Mouse (Mus musculus): Measurements from ENCODE around the gene Mtss1l. TPM values are rescaled to one million over a fixed set of nuclear protein-coding genes. Genes with fewer than 3 reads are reported as not detected.

Gene Mtss1l
- polyA plus RNA-seq, 1 experiment from 2014 or later: 9.6 TPM

DNA sequence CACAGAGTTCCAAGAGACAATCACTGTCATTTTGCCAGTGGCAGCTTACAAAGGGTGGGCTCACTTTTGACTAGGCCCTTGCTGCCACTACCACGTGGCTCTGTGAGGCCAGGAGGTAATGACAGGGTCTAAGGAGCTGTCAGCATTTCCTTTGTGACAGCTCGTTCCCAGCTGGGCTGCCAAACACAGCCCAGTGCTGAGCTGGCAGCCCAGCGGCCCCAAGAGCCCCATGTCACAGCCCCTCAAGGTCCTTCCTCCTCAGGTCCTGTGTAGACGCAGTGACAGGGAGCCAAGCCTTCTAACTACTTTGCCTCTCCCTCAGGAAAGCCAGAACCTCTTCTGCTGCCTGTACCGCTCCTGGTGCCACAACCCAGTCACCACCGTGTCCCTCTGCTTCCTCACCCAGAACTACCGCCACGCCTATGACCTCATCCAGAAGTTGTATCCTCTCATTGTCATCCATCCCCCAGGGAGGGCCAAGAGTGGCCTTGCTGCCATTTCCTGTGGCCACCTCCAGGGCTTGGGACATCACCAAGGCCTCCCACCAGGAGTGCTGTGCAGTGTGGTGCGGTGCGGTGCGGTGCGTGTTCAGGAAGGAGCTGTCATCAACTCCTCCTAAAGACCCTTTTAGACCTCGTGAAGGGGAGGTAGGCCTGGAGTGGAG lies 9.9 kb upstream of the Mtss1l start:
- peak overlapping the region; percentile 62 for H3K27ac ChIP-seq
- H3K4me2 ChIP-seq (replicated peaks): no peak overlapping the region
- no peak overlapping the region for H3K4me3 ChIP-seq (replicated peaks)
- no peaks in the 10 kb centered on the region for H3K27me3 ChIP-seq (replicated peaks)
- H3K9ac ChIP-seq: no peak overlapping the region
- H3K9me3 ChIP-seq: no peaks in the 10 kb centered on the region
- 75% methylated on average over 13 of the region's 13 CpGs for WGBS
- no peak for ATAC-seq
- H3K36me3 ChIP-seq: peaks cover 5% of the 10 kb centered on the region; the same call in 1 of the 2 replicates
- peaks cover 22% of the 10 kb centered on the region for H3K4me1 ChIP-seq (replicated peaks)

DNA sequence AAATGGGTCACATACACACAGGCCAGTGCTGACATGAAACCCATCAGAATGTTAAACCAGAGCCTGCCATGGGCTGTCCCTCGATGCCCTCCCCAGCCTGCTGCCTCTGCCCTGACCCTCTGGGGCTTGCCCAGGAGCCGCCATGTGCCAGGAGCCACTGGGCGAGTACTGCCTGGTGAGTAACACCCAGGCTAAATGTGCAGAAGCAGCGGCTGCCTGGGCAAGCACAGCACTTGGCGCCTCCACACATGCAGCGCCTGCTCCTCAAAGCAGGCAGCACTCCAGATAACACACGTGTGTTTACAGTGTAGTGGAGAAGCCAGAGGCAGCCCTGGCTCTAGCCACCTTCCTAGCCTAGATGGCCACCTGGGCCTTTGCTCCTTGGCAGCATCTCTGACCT lies 8.2 kb upstream of the Mtss1l start:
- no peak for ATAC-seq
- Histone ChIP-seq H3K9ac (no peak overlapping the region), H3K4me2 (replicated peaks) (no peak overlapping the region), H3K4me3 (replicated peaks) (no peak overlapping the region), H3K27me3 (replicated peaks) (no peaks in the 10 kb centered on the region), H3K4me1 (replicated peaks) (peaks cover 37% of the 10 kb centered on the region), H3K27ac (no peak overlapping the region), H3K36me3 (peaks cover 5% of the 10 kb centered on the region; the same call in 1 of the 2 replicates), H3K9me3 (no peaks in the 10 kb centered on the region)
- 86% methylated on average over 7 of the region's 7 CpGs for WGBS

DNA sequence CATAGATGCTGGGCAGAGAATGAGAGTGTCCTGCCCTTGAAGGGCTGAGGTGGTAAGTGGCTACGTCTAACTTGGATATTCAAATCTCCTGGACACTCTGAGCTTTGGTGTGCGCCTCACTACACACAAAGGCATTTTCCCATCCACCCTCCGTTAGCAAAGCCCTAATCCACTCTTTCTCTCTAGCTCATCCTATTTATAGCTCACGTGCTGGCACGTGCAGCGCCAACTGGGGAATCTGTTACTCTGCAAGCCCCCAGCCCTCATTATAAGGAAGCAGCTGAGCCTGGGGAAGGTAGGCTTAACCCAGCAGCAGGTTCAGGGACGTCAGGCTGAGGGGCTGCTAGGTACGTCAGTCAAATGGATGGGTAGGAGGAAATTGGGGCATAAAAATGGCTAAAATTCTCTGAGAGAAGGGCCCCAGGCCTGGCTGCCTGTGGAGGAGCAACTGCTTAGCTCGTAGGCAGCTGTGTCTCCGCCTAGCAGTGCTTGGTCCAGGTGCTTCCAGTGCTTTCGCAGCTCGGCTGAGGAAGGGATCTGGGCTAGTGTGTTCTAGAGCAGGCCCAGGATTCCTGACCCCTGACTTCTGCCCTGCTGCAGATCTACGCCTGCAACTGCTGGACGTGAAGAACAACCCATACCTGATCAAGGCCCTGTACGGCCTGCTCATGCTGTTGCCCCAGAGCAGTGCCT lies 6.3 kb upstream of the Mtss1l start:
- H3K27ac ChIP-seq: peak overlapping the region; percentile 67
- no peaks in the 10 kb centered on the region for H3K27me3 ChIP-seq (replicated peaks)
- no peak overlapping the region for H3K4me3 ChIP-seq (replicated peaks)
- WGBS: 76% methylated on average over 15 of the region's 15 CpGs
- no peak for ATAC-seq
- no peak overlapping the region for H3K9ac ChIP-seq
- H3K4me1 ChIP-seq (replicated peaks): peaks cover 56% of the 10 kb centered on the region
- H3K36me3 ChIP-seq: peaks cover 5% of the 10 kb centered on the region; the same call in 1 of the 2 replicates
- no peaks in the 10 kb centered on the region for H3K9me3 ChIP-seq
- no peak overlapping the region for H3K4me2 ChIP-seq (replicated peaks)

DNA sequence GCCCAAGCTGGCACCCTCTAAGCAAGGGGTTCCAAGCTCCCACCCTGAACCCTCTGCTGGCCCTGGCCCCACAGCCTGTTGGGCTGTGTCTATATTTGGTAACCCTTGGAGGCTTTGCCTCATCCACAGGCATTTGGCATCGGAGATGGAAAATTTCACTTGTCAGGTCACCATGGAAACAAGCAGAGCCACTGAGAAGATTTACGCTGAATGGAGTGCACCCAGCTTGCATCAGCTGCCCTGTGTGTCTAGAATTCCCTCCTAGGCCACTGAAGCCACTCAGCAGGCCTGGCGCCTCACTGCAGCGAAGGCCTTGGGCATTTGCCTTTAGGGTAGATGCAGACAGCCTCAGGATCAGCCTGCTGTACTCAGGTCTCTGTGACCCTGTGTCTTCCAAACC lies 5.2 kb upstream of the Mtss1l start:
- WGBS: 56% methylated on average over 4 of the region's 4 CpGs
- Histone ChIP-seq H3K27me3 (replicated peaks) (no peaks in the 10 kb centered on the region), H3K9ac (no peak overlapping the region), H3K4me1 (replicated peaks) (peaks cover 57% of the 10 kb centered on the region), H3K27ac (peak overlapping the region; percentile 67), H3K9me3 (no peaks in the 10 kb centered on the region), H3K4me3 (replicated peaks) (no peak overlapping the region), H3K36me3 (peaks cover 3% of the 10 kb centered on the region; the same call in 1 of the 2 replicates), H3K4me2 (replicated peaks) (no peak overlapping the region)
- peak; percentile 17 for ATAC-seq

DNA sequence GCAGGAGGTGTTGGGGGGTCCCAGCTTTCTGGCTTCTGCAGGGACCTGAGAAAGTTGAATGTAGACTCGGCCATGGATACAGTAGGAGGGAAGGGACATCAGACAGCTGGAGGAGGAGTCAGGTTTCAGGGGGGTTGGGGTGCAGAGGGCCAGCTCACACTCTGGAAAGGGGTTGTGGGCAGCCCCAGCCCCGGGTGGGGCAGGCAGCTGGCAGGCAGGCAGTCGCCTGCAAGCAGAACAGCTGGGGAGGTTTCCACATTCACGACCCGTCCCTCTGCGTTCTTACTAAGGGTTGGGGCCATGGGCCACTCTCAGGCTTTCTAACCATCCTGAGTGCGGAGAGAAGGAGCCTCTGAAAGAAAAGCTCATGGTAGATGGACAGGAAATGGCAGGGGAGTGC lies 4.1 kb upstream of the Mtss1l start:
- Histone ChIP-seq H3K27me3 (replicated peaks) (no peaks in the 10 kb centered on the region), H3K4me1 (replicated peaks) (peaks cover 59% of the 10 kb centered on the region), H3K27ac (peak overlapping the region; percentile 67; the same call in 1 of the 2 replicates), H3K4me3 (replicated peaks) (no peak overlapping the region), H3K36me3 (peaks cover 3% of the 10 kb centered on the region; the same call in 1 of the 2 replicates), H3K9me3 (no peaks in the 10 kb centered on the region), H3K4me2 (replicated peaks) (no peak overlapping the region), H3K9ac (no peak overlapping the region; the same call in 1 of the 2 replicates)
- 45% methylated on average over 7 of the region's 7 CpGs for WGBS
- ATAC-seq: no peak

DNA sequence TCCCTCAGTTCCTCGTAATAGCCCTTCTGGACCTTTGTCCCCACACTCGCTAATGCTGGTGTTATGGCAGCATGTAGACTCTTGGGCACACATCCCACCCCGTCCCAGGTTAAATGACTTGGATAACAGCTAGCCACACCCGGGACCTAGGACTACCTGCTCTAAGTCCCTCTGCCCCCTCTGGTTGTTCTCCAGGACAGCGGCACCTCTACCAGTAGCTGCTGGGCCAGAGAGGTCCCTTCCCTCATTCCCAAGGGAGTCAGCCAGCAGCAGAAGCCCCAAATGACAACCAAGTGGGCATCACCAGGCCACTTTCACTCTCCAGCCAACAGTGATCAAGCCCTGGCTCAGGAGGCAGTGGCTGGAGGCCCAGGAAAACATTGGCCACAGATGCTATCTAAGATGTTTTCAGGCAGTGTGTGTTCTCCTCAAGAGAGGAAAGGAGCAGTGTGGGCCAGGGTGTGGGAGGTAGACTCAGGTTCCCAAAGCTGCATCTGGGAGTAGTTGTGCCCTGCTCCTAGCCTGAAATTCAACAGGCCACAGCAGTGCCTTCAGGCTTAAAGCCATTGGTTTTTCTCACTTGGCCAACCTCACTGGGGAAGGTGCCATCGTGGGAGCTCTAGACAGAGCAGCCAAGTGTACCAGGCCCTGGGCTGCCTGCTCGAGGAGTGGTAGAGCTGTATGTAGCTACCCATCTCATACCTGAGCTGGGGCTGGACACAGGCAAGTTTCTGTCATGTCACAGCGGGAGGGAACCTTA lies 2.9 kb upstream of the Mtss1l start:
- no peak overlapping the region for H3K4me2 ChIP-seq (replicated peaks)
- H3K9me3 ChIP-seq: no peaks in the 10 kb centered on the region
- H3K4me1 ChIP-seq (replicated peaks): peaks cover 71% of the 10 kb centered on the region
- H3K27ac ChIP-seq: peak overlapping the region; percentile 89
- H3K4me3 ChIP-seq (replicated peaks): no peak overlapping the region
- no peaks in the 10 kb centered on the region for H3K36me3 ChIP-seq
- H3K9ac ChIP-seq: 0 out of 2 replicates have a peak overlapping the region, but pooled peaks have one; percentile 23
- H3K27me3 ChIP-seq (replicated peaks): no peaks in the 10 kb centered on the region
- ATAC-seq: no peak
- 78% methylated on average over 8 of the region's 8 CpGs for WGBS

DNA sequence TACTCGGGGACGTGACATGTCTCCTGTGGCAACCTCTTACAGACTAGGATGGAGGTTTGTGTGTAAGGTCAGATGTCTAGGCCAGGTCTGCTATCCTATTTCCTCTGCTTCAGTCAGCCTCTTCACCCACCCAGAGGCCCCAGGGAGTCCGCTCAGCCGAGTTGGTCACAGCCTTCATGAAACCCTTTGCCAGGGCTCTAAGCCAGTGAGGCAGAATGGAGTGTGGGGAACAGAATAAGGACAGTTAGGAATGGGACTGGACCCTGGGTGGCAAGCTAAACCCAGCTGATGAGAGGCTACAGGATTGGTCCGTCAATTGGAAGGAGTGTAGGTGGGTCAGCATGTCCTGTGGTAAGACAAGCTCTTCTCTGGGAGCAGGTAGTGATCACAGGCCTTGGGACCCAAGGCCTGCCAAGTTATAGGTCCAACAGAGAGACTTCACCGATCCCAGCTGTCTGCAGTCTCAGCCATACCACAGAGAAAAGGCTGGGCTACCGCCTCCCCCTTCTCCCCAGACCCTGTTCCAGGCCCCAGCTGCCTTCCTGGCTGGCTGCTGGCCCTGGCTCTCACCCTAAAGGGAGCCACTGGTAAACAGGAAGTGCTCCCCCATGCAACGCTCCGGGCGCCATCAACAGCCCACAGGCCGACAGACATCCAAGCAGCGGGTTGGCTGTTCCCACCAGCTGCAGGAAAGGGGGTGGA lies 2.2 kb upstream of the Mtss1l start:
- H3K9me3 ChIP-seq: no peaks in the 10 kb centered on the region
- H3K27me3 ChIP-seq (replicated peaks): no peaks in the 10 kb centered on the region
- no peak overlapping the region; the same call in 1 of the 2 replicates for H3K4me2 ChIP-seq (replicated peaks)
- H3K27ac ChIP-seq: peak overlapping the region; percentile 89
- peak overlapping the region; percentile 23; the same call in 1 of the 2 replicates for H3K9ac ChIP-seq
- no peaks in the 10 kb centered on the region for H3K36me3 ChIP-seq
- WGBS: 36% methylated on average over 12 of the region's 12 CpGs
- peaks cover 78% of the 10 kb centered on the region for H3K4me1 ChIP-seq (replicated peaks)
- peak; percentile 23 for ATAC-seq
- no peak overlapping the region for H3K4me3 ChIP-seq (replicated peaks)

DNA sequence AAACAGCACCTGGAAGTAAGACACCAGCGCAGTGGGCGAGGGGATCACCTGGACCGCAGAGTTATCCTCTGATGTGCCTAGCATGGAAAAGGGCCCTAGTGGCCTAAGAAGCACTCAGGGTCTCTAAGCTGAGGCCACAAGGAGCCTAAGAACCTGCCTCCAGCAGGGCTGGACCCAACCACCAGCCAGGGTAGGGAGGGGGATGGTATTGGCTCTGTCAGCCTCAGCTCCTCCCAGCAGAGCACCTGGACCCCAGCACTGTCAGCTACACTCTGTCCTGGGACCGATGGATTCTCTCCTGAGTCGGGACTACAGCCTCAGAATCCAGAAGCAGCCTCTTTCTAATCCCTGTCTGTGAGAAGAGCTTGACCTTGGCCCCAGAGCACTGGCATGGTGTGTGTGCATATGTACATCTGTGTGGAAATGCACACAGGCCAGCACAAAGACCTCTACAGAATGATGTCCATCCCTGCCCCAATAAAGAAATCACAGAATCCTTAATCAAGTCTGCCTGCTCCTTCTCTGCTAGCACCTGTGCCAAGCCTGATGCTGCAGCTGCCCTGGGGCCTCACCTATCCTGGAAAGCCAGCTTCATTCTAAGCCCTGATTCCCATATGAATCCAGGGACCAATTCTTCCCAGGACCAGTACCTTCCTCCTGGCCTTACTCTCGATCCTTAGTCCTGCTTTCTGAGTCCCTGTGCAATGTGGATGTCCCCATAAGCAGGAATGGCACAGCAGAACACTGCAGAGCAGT lies 1.2 kb upstream of the Mtss1l start:
- no peak for ATAC-seq
- Histone ChIP-seq H3K36me3 (no peaks in the 10 kb centered on the region; the same call in 1 of the 2 replicates), H3K4me2 (replicated peaks) (peak overlapping the region; percentile 81), H3K27ac (peak overlapping the region; percentile 89), H3K4me1 (replicated peaks) (peaks cover 86% of the 10 kb centered on the region), H3K4me3 (replicated peaks) (no peak overlapping the region), H3K27me3 (replicated peaks) (no peaks in the 10 kb centered on the region), H3K9ac (0 out of 2 replicates have a peak overlapping the region, but pooled peaks have one; percentile 13), H3K9me3 (no peaks in the 10 kb centered on the region)
- WGBS: 49% methylated on average over 6 of the region's 6 CpGs

DNA sequence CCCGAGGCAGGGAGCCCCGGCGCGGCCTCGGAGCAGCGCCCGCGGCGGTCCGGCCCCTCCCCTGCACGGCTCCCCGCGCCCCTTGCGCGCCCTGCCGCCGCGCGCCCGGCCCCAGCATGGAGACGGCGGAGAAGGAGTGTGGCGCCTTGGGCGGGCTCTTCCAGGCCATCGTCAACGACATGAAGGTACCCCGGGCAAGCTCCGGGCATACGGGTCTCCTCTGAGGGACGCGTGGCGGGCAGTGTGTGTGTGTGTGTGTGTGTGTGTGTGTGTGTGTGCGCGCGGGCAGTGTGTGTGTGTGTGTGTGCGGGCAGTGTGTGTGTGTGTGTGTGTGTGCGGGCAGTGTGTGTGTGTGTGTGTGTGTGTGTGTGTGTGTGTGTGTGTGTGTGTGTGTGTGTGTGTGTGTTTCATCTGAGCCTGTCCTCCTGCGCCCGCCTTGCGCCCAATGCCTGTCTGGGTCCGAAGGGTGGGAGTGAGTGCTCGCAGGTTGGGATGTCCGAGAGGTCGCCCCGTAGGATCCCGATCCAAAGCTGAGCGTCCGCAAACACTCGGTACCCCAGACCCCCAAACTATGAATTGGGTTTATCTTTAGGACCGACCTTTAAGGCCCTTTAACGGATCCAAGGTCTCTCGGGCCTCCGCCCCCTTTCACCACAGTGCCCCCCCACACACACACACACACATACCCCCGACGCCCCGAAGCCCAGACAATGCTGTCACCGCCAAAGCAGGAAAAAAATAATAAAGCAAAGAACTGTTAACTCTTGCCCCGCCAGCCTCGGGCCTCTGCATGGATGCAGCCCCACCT lies 534 bp downstream of the Mtss1l start:
- WGBS: under 1% methylated on average over 56 of the region's 59 CpGs

DNA sequence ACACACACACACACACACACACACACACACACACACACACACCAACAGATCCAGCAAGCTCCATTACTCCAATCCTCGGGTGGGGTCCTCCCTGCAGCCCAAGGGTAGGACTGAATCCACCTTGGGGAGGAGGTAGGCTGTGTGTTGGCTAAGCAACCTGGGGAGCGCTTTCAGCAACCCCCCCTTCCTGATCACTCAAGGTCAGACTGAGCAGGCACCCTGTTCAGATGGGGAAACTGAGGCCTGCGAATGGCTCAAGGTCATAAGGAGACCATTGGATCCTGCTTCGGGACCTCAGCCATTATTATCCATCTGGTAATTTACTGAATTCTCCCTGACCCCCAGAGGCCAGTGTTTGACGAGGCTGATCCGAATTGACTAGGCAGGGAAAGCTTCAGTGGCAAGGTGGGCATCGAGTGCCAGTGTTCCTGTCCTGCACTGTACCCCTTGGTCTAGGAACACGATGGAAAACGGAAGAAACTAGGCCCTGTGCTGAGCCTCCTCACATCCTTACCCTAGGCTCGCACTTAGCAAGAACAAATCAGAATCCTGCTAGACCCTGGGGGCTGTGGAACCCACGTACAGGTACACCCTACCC lies 1.2 kb downstream of the Mtss1l start:
- Histone ChIP-seq H3K27ac (no peak overlapping the region), H3K36me3 (peaks cover 6% of the 10 kb centered on the region; the same call in 1 of the 2 replicates), H3K9me3 (no peaks in the 10 kb centered on the region), H3K4me2 (replicated peaks) (peak overlapping the region; percentile 81), H3K27me3 (replicated peaks) (no peaks in the 10 kb centered on the region), H3K9ac (peak overlapping the region; percentile 77), H3K4me1 (replicated peaks) (peaks cover 67% of the 10 kb centered on the region), H3K4me3 (replicated peaks) (peak overlapping the region; percentile 74)
- no peak for ATAC-seq
- WGBS: 47% methylated on average over 11 of the region's 11 CpGs

More for the DNA sequence above, 534 bp downstream of the Mtss1l start:
- H3K4me2 ChIP-seq (replicated peaks): peak overlapping the region; percentile 81
- peak overlapping the region; percentile 89 for H3K27ac ChIP-seq
- peak overlapping the region; percentile 74 for H3K4me3 ChIP-seq (replicated peaks)
- H3K9me3 ChIP-seq: no peaks in the 10 kb centered on the region
- H3K27me3 ChIP-seq (replicated peaks): no peaks in the 10 kb centered on the region
- no peaks in the 10 kb centered on the region; the same call in 1 of the 2 replicates for H3K36me3 ChIP-seq
- H3K9ac ChIP-seq: peak overlapping the region; percentile 77
- ATAC-seq: peak; percentile 75
- H3K4me1 ChIP-seq (replicated peaks): peaks cover 74% of the 10 kb centered on the region
